Mouse (Mus musculus) neutrophil, adult 5-6 weeks (primary cell): ENCODE results near the gene Trip12. TPM values are rescaled to one million over a fixed set of nuclear protein-coding genes. Genes with fewer than 3 reads are reported as not detected.

Experiments used
- ATAC-seq: fragments of 151-379, 151-347 bp; 2 replicates; pipeline ENCODE4 v1.8.0; 2017; ENCODE audit warnings: mild to moderate bottlenecking, moderate TSS enrichment; ENCODE audit not compliant: insufficient number of reproducible peaks, poor library complexity, low FRiP score, severe bottlenecking; ENCODE audit errors: extremely low read depth
- total RNA-seq: library from RNA; stranded (forward); fragments of 200-1000 nt; gene quantifications from 2 replicates; pipeline ENCODE4 v1.2.3, GENCODE M21; 2017

Gene Trip12
- total RNA-seq, 1 experiment from 2014 or later: 201 TPM

- ATAC-seq: no peak
Observed at GRCm38 (mm10) chr1:84697136-84697535, 143.2 kb downstream of the Trip12 start.

GRCm38 (mm10) chr1:84695517-84696411 is 144.6 kb downstream of the Trip12 start, which contains the start of gene Dner:
Gene Dner (minus strand): TSS chr1:84696221.
- no peak for ATAC-seq

- ATAC-seq: no peak
Observed at GRCm38 (mm10) chr1:84694688-84695474, 145.4 kb downstream of the Trip12 start.

- no peak for ATAC-seq
Observed at GRCm38 (mm10) chr1:84677910-84678309, 162.4 kb downstream of the Trip12 start.

Other genes with a start within 250 kb of the Trip12 start
- gene Dner, start 144.3 kb downstream of the Trip12 start, total RNA-seq: not detected in 2 replicates
- 0.86 TPM in 1 of 2 replicates, not detected in the other for gene Fbxo36, start 675 bp downstream of the Trip12 start, total RNA-seq
- 2.8 and 3.8 TPM in 2 replicates for gene Slc16a14, start 94.6 kb upstream of the Trip12 start, total RNA-seq